18 mouse cellular contexts compared by ENCODE assay signal in genomic region chr1:76410813-76411212, GRCm38 (mm10).
"Had no signal": no experiment of that assay in that cellular context is flagged by ENCODE, and none has a peak within 500 bp of the region (broad histone marks: within the 10 kb centered on the region; RNA-seq: fewer than 3 reads in every experiment).

No protein-coding gene starts in this region.

- H3K27me3 ChIP-seq: midbrain, embryonic 12.5 days; neural tube, embryonic 13.5 days; neural tube, embryonic 15.5 days had no signal

- DNase-seq: lung, embryonic 14.5 days; lung, postnatal 10 days; lung, postnatal 4 days; midbrain, embryonic 14.5 days; retina, postnatal 1 day; right cerebral cortex, adult 18-20 months; right cerebral cortex, postnatal 25 days; right cerebral cortex, postnatal 4 days; spleen, adult 18-20 months; thymus, adult 18-20 months; thymus, postnatal 14 days; thymus, postnatal 36 days had no signal

- H3K36me3 ChIP-seq: midbrain, embryonic 10.5 days; midbrain, embryonic 12.5 days; neural tube, embryonic 13.5 days; neural tube, embryonic 15.5 days had no signal

- H3K9ac ChIP-seq: lung, embryonic 14.5 days; midbrain, embryonic 12.5 days; neural tube, embryonic 13.5 days; neural tube, embryonic 15.5 days had no signal

- H3K4me3 ChIP-seq: midbrain, embryonic 10.5 days; midbrain, embryonic 12.5 days; myocyte; neural tube, embryonic 13.5 days; neural tube, embryonic 15.5 days had no signal

- ATAC-seq: midbrain, embryonic 16.5 days had no signal

- H3K9me3 ChIP-seq: midbrain, embryonic 10.5 days; midbrain, embryonic 12.5 days; neural tube, embryonic 13.5 days; neural tube, embryonic 15.5 days had no signal

- H3K4me1 ChIP-seq: midbrain, embryonic 10.5 days; midbrain, embryonic 12.5 days; neural tube, embryonic 13.5 days; neural tube, embryonic 15.5 days had no signal

- H3K27ac ChIP-seq: midbrain, embryonic 10.5 days; midbrain, embryonic 12.5 days; neural tube, embryonic 13.5 days; neural tube, embryonic 15.5 days had no signal

- H3K4me2 ChIP-seq: lung, embryonic 14.5 days; midbrain, embryonic 12.5 days; neural tube, embryonic 13.5 days; neural tube, embryonic 15.5 days had no signal
